Mouse (Mus musculus) frontal cortex, adult 2 months (tissue): Measurements from ENCODE around the gene Gm9195. TPM values are rescaled to one million over a fixed set of nuclear protein-coding genes. Genes with fewer than 3 reads are reported as not detected.

ENCODE experiments used
- DNase-seq, 2 experiments: peaks; one replicate each; pipeline ENCODE4 v3.0.0; 2022; ENCODE audit warnings: low spot score in 1 of 2; ENCODE audit errors: extremely low spot score in 1 of 2
- polyA plus RNA-seq: library from polyadenylated mRNA; depleted of rRNA; stranded (reverse); fragments of >200 nt; gene quantifications from 2 replicates; pipeline ENCODE4 v1.2.3, GENCODE M21; 2012; rRNA removed

Gm9195 gene
- polyA plus RNA-seq, 1 experiment: not detected

DNA sequence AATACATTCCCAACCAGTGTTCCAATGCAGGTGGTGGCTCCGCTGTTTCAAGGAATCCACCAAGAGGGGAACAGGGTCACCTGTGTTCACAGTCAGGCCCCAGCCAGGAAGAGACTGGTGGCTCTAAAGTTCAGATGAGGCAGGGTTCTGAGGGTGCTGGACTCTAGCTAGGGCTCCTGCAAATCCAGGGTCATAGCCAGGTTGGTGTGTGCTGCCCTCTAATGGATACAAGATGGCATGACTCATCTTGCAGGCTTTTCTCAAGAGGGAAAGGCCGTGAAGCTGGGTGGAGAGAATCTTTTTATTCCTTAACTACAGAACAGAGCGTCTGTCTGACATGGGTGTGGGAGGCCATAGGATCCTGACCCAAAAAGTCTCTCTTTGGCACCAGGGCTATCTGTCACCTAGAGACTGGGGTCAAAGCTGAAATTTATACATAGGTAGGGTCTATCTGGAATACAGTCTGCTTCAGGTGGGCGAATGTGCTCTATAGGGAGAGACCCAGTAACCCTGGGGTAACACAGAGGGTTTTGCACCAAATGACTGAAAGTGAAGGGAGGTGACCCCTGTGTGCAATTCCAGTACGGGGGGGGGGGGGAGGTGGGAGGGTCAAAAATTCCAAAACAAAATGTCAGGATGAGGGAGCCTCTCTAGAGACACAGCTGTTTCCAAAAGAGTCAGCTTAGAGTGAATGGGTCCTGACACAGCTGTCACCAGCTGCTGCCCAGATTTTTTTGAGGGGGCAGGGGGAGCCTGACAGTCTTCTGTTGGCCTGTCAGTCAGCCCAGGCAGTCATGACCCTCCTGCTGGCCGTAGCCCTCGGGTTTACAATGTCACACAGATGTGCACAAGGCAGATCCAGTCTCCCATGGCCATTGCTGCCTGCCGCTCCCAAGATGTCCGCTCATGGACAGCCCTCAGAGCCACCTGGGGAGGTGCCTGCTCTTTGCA, 44.2 kb downstream of the Gm9195 start:
- peak in 1 of 2 experiments; percentile 50 for DNase-seq

DNA sequence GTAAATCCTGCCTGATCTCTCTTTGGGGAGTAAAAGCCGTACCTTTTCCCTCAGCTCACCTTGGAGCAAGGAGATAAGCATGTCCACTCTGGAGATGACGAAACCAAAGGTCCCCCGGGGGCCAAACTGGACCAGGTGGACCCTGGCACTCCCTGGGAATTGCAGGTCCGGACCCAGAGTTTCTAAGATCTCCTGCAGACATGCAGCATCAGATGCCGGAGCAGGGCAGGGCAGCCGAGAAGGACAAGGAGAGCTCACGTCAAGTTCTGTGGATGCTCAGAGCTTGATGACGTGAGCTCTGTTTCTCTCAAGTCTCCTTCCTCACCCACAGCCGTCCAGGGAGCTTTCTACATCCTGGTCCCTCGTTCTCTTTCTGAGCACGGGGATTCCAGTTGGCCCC, 48.7 kb downstream of the Gm9195 start:
- no peak for DNase-seq

DNA sequence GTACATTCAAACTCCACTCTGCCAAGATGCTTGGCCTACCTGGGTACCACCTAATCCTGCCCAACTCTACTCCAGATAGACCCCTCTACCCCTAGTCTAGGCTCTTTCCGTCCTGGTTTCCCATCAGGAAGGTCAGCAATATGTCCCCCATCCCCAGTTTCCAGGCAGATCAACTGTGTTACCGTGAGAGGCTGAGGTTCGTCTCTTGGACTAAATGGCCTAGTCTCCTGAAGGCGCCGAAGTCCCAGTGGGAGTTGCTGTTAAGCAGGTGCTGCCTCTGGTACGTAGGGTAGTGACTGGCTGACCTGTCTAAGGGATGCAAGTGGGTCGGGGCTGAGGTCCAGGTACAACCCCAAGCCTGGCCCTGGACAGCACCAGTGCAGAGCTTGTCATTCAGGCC, 50.7 kb downstream of the Gm9195 start:
- DNase-seq: no peak

DNA sequence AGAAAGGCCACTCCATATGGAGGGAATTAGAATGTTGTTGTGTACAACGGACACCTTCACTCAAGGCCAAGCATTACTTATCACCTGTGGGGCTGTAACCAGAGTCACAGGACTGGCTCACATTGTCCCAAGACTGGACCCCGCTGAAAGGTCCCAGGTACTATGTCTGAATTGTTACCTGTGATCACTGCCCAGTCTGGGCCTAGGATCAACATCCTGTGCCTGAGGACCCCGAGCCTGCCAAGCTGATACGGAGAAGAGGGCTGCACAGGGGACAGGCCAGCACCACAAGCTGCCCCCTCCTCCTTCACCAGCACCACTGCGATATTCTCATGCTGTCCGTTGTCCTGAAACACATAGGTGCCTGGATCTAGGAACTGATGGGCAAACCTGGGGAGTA, 51.2 kb downstream of the Gm9195 start:
- no peak for DNase-seq

DNA sequence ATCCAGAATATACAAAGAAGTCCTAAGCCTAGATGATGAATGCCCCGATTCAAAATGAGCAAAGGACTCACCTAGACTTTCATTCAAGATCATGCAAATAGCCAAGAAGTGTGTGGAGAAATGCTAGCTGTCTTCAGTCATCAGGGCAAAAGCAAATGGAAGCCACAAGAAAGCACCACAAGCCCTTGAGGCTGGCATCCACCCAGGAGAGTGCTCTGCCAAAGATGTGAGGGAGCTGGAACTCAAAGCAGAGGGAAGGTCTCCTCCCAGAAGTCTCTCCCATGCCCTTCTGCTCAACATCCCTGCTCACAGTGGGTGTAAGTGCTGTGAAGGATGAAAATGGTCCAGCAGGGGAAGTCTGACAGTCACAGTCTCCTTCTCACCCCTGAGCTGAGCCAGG, 52.7 kb downstream of the Gm9195 start:
- no peak for DNase-seq

DNA sequence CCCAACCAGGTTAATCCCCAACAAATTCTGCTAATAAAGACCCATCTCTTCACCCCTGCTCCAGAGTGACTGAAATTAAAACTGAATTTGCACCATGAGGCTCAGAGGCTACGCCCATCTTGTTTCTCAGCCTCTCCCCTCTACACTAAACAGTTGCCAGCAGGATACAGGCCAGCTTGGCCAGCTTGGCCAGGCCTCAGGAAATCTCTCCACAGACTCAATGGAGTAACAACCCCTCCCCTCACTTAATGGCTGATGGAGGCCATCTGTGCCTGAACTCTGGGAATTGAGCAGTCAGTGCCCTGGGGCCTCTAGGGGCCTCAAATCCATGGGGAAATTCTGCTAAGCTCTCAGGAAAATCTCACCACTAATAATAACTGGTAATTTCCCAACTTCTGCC, 101.9 kb downstream of the Gm9195 start:
- peak in 1 of 2 experiments; percentile 2 for DNase-seq

DNA sequence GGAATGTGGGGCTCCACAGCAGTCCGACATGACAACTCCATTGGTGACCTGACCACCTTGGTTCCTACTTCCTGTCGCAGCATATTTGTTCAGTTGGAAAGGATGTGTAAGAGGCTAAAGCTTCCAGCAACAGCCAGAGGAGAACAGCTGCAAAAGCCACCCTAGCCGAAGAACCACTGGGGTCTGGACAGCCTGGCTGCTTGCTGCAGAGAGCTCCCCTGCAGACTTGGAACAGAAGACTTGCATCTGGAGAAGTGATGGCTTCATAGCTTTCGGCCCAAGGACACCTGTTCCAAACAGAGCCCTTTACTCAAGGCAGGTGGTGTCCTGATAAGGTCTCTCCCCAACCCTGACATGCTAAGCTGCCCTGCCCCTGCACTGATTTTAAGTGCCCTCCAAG, 102.3 kb downstream of the Gm9195 start:
- no peak for DNase-seq

DNA sequence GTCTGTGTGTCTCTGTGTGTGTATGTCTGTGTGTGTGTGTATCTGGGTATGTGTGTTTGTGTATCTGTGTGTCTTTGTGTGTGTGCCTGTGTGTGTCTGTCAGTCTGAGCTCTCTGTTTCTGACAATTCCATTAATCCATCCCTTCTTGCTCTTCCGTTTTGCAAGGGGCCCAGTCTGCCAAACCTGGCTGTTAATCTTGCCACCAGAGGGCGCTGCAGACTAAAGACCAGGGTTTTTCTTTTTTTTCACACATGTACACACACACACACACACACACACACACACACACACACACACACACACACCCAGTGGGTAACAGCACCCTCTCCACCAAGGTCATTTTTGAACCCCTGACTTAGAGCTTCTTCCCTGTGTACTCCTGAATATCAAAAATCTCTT, 114.4 kb downstream of the Gm9195 start:
- DNase-seq: peak in 1 of 2 experiments; percentile 49

Other genes starting within 250 kb of the Gm9195 start
- 24.8 and 26.8 TPM in 2 replicates for gene Fndc3a, start 218.2 kb upstream of the Gm9195 start, polyA plus RNA-seq